Mouse (Mus musculus): ENCODE data around the gene Casq2.

Casq2 gene

DNA sequence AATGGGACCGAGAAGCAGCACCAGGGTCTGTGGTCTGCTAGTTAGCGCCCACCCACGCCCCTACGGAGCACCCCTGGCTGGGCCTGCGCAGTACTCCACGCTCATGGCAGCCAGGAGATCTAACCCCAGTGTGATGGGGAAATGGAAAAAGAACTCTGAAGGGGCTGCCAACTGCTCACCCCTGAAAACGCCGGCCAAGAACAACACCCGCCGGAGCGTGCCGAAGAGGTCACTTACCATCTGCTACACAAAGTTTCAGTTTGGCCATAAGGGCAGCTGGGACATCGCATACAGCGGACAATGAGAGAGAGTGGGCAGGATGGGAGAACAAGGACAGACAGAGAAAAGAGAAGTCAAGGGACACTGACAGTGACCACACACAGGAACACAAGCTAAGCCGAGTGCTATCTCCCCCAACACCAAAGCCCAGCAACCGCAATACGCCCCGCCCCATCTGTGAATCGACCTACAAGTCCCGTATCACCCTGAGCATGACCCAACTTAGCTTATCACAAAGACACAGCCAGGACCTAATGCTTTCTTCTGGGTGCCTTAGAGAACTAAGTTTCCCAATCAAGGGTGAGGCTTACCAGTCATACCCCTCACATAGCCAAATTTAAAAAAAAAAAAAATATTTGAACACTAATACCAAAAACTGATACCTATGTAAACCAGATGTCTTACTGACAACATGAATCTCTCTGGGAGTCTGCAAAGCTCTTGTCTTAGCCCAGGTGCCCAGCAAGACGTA is 79.5 kb downstream of the Casq2 start:
- no peak for DNase-seq (ENCODE audit: low spot score in 2 of 2)

DNA sequence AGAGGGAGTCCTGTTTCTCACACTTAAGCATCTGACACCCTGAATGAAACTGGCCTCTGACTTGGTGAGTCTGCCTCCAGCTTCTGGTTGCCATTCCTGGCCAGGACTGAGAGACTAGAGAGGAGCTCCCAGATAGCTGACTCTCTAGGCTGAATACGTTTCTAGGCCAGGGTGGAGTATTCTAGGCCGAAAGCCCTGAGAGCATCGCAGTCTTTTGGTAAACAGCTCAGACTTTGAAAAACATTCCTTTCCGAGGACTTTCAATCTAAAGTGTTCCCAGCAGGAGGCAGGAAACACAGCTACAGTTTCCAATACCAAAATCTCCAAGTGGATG is 80.0 kb downstream of the Casq2 start:
- DNase-seq (ENCODE audit: low spot score in 2 of 2), result no peak

DNA sequence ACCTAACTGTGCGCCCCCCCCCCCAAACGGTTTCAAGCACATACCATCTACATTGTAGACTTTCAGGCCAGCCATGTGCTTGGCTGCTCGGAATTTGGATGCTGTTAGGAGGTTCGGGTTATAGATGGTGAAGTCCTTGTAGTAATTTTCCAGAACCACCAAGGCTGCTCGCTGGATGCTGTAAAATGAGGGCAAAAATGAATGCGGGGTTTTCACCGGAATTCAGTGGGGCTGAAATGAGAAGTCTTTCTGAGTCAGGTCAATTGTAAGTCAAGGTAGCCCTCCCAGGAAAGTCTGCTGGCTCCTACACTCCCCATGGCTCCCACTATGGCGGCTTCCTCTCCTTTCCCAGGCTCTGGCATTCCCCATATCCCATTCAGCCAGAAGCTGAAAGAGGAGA is 80.6 kb downstream of the Casq2 start:
- no peak for DNase-seq (ENCODE audit: low spot score in 2 of 2)

DNA sequence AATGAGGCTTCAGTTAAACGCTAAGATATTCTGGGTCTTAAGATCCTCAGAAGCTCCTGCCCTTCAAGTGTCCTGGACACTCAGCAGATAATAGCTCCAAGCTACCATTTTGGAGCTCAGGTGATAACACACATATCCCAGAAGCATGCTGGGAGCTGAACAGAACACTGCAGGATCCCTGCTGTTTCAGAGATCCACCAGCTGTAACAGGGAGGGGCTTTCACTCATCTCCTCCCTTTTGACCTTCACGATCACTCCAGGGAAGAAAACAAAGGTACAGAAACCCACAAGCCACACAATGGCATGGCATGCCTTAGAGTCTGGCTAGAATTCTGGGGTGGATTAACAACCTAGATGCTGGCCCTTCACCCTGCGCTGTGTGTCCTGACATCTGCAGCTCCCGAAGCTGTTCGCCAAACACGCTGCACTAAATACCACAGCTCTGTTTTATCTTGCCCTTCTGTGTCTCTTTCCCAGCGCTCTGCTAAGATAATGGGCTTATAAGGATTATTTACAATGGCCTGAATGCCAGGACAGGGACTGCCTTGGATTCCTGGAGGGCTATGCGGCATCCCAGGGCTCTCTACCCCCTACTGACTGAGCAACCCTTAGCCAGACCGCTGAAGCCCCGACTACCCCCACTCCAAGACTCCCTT is 81.5 kb downstream of the Casq2 start:
- no peak for DNase-seq (ENCODE audit: low spot score in 2 of 2)

DNA sequence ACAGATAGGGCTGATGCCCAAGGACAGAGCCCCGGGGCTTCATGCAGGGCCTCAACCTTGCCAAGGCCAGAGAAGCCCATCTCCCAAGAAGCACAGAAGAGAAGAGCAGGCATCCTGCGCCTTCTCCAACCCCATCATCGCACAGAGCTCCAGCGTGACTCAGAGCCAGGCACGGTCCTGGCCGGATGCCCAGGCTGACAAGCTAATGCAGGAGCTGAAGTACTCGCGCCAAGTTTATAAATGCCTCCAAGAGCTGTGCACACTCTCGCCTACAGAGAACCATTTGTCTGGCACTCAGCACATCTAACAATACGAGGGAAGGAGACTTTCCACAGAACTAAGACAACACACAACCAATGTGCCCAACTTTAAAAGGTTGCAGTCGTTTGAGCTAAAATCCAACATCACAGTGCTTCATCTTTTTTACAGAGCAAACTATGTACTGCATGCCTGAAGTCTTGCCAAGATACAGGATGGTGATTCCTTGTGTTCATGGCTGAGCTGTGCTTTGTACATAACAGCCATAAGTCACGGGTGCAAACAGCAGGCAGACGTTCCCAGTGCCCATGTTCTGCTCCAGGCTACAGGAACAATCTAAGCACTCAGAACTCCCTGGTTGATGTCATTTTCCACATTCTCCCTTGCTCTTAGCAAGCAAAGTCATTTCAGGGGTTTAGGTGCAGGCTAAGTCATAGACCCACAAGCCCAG is 83.1 kb downstream of the Casq2 start:
- DNase-seq (ENCODE audit: low spot score in 2 of 2), result no peak

DNA sequence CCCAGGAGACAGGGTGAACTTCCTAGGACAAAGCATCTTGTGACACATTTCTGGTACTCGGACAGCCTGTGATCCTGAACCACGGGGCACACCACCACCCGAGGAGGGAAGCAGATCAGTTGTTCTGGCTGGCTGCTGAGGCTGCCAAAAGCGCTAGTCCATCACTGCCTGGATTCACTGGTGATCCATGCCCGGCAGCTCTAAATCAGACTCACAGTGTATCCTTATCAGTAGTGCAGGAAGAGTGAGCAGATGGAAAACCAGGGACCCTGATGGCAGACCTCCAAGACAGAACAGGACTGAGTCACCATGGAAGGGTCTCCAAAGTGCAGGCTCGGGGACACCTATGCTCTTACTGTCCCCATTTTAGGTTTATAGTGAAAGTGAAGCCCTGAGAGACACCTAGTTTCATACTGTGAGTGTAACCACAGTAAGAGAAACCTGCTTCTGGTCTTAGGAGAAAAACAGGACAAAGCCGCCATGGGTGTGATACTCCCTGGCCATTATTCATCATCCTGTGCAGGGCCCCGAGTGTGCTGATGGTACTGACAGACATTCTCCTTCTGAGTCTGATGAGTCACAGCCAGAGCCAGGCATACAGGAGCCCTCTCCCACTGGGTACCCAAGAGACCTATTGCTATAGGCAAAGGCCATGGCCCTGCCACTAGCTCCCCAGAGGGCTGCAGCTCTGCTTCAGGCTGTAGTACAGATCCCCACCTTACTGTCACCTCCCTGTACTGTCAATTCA is 88.1 kb downstream of the Casq2 start:
- DNase-seq (ENCODE audit: low spot score in 2 of 2), result no peak

DNA sequence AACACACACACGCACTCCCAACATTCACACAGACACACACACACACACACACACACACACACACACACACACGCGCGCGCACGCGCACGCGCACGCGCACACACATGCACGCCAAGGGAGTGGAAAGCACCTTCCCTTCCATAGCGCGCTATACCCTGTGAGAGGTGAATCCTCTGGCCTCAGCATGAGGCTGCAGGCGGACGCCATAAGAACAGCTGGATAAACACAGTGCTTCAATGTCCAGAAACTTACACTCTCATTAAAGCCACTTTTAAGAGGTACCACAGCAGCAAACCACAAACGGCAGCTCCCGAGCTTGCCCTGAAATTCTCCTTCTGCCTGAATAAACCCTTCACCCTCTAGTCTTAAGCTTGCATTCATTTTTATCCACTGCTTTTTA is 89.5 kb downstream of the Casq2 start:
- no peak for DNase-seq (ENCODE audit: low spot score in 2 of 2)

DNA sequence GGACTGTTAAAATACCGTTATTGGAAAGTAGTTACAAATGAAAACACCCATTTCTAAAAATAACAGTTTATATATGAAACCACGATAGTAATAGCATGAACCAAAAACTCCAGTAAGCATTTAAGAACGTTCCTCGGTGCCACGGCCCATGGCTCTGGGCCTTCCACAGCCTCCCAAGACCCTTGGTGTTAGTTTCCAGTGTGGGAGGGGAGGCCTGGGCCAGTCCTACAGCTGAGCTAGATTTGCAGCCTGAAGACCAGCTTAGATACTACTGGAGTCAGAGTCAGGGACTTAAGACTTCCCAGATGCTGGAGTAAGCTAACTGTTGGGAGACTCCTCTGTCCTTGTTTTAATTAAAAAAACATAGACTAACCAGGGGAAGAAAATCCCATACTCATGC is 89.9 kb downstream of the Casq2 start:
- DNase-seq (ENCODE audit: low spot score in 2 of 2), result no peak

DNA sequence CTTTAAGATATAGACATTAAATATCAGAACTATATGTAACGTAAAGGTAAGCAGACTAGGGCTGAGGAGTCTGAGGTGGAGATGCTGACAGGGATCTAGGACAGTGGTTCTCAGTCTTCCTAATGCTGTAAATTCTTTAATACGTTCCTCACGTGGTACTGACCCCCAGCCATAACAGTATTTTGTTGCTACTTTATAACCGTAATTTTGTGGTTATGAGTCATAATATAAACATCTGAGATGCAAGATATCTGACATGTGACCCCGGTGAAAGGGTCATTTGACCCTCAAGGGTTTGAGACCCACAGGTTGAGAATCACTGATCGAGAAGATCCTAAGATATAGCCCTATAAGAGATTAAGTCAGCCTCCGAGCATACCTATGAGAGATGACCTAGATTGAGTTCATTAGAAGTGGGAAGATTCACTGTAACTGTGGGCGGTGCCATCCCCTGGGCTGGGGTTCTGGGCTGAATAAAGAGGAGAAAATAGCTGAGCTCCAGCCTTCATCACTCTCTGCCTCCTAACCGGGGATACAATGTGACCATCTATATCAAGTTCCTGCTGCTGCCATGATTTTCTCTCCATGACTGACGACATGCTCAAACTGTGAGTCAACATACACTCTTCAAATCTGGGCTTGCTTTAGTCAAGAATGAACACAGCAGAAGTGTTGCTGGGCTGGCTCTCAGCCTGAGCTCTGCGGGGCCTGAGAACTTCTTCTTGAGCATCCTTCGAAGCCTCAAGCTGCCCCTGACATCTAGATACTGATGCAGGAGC is 91.8 kb downstream of the Casq2 start:
- no peak for DNase-seq (ENCODE audit: low spot score in 2 of 2)

DNA sequence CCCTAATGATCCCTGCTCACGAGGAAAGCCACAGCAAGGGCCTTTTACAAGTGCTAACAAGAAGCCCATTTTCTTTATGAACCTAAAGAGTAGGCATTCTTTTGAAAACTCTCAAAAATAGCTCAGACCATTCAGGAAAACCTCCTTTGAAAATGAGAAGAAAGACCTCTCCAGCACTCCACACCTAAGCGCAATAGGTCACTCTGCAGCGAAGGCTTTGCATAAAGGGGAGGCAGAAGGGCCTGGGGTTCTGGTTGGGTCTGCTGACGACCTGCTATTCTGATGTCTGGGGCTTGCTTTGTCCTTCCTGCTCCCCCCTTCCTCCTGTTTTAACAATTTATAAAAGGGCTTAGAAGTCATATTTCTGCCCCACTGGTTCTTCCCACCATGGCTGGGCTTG is 93.7 kb downstream of the Casq2 start:
- no peak for DNase-seq (ENCODE audit: low spot score in 2 of 2)

DNA sequence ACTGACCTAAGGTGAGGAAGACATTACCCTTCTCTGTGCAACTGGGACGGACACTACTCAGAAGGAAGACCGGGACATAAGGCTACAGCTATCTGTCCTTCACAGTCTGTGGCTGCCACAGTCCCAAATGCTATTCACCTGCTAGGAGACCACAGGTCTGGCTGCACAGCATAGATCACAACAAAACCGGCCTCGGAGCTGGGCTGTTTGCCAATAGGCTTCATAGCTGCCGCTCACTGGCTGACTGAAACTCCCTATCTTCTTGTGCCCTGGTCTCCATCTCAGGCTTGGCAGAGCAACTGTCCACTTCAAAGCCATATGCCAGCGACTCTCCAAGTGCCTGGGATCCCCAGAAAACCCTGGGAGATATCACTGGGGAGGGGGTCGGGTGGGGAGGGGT is 94.5 kb downstream of the Casq2 start:
- no peak for DNase-seq (ENCODE audit: low spot score in 2 of 2)

DNA sequence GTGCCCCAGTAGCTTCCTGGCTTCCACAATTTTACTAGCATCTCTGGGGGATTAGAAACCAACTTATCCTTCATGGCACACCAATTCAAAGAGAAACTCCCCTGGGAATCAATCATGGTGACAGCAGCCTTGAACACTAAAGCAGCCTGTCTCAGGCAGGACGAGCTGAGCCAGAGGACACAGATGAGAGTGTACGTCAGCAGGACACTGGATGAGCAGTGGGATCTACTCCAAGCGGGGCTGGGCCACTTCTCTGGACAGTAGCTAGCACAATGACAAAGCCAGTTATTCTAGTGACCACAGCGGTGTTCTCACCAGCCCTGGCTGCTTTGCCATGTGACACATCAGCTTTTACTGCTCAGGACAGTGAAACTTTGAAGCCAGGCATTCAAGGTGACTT is 95.0 kb downstream of the Casq2 start:
- no peak for DNase-seq (ENCODE audit: low spot score in 2 of 2)

DNA sequence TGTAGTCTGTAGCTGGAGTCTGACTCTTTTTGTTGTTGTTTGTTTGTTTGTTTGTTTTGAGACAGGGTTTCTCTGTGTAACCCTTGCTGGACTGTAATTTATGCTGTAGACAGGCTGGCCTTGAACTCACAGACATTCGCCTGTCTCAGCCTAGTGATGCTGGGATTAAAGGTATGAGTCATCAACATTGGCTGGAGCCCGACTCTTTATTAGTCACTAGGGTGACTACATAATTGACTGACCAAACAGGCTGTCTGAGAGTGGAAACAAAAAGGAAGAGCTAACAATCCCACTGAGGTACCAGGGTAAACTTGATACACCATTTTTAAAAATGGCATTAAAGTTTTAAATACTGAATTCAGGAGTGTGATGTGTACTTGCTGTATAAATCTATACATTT is 96.4 kb downstream of the Casq2 start:
- no peak for DNase-seq (ENCODE audit: low spot score in 2 of 2)

DNA sequence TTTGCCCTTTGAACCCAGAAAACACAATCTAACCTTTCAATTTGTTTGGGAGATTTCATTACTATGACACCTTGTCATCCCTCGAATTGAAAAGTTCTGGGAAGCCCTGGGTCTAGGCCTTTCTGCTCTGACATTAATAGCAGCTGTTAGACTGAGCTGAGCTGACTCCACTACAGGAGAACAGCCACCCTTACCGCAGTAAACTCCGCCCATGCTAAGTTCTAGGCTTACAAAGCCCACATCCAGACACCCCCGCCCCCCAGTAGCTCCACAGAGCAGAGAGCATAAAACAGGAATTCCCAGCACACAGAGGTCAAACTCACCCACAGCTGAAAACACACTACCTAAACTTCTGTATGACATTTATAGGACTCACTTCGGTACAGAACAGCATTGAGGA is 98.5 kb downstream of the Casq2 start:
- DNase-seq (ENCODE audit: low spot score in 2 of 2), result no peak

DNA sequence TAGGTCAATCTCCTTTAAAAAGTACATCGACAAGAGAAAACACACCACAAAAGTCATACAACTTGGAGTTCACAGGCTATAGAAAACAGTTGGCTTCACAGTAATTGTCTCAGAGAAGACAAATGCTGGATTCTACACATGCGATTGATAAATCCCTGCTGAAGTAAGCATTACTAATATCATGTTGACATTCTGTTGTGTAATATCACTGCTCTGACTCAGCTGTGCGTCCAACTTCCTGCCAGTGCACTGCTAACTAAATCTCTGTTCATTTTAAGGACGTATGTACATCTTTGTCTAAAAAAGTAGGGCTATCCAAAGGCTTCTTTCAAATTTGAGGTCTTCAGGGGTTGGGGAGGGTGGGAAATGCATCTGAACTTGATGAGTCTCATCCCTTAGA is 101.2 kb downstream of the Casq2 start:
- no peak for DNase-seq (ENCODE audit: low spot score in 2 of 2)

DNA sequence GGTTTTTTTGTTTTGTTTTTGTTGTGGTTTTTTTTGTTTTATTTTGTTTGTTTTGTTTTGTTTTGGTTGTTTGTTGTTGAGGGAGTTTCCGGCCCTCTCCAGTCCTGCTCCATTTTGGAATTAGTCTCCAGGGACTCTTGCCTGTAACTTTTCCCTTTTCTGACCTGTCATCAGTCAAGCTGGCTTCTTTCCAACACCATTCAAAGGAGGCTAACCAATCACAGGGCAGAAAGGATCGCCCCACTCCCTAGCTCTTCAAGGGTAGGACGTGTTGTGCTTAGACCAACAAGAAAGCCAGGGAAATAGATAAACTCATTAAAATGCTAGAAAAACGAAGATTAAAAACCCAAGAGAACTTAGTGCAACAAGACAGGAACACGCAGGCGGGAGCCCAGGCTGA is 102.8 kb downstream of the Casq2 start:
- DNase-seq (ENCODE audit: low spot score in 2 of 2), result no peak

DNA sequence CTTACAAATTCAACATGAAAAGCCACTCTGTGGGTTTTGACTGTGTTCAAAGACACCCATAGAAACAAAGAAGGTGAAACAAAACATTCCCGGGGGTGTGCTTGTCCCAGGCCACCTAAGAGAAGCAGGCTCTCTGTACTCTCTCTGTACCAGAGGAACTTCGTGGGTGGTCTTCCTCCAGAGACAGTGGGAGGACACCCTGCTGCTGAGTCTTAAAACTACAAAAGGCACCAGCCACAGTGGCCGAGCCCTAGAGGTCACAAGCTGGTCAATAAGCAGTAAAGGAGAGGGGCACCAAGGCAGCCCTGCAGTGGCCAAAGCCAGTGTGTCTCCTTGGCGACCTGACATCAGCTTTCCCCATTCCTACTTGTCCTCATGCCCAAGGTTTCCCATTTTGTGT is 103.8 kb downstream of the Casq2 start:
- DNase-seq (ENCODE audit: low spot score in 2 of 2), result no peak

DNA sequence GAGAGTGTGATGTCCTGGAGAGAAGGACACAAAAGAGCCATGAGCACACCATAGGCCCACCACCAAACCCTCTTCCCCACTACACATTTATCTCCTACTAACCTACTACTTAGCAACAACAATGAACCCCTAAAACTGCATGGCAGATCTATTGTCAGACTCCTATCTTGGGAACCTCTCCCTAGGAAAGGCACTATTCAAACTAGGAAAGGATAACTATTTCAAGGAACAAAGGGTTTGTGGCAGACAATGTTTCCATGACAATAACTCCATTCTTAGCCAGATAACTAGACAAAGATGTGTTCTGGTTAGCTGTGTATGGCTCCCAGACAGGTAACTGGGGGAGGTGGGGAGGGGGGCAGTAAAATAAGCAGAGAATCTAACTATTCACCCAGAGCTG is 104.4 kb downstream of the Casq2 start:
- no peak for DNase-seq (ENCODE audit: low spot score in 2 of 2)

DNA sequence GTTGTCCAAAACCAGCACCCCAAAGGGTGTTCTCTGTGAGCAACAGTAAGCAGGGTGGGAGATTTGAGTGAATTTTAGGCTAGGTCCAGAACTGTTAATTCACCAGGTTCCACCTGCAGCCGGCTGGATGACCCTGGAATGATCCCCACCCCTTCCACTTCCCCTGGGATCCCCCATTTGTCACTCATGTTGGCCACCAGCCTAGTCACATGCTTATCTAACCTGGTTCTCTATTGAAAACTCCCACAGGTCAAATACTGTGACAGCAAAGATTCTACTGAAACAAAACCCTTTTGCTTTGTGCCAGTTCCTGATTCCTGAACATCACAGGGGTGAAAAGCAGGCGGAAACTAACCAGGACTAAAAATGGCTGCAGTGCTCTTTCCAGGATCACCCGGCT is 105.4 kb downstream of the Casq2 start:
- no peak for DNase-seq (ENCODE audit: low spot score in 2 of 2)

DNA sequence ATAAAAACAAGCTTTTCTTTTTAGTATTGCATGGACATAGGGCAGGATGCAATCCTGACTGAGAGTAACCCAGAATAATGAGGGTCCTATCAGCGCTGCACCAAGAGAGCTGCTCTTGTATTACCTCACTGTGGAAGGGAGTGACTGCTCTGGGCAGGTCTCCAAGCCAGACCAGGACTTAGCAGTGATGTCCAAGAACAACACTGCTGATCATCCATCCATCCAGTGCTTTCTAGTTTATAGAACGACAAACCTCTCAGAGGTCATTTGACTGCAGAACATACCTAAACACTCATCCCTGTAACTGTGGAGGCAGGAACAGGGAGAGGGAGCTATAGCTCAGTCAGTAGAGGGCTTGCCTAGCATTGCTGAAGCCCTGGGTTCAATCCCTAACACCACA is 106.4 kb downstream of the Casq2 start:
- no peak for DNase-seq (ENCODE audit: low spot score in 2 of 2)

DNA sequence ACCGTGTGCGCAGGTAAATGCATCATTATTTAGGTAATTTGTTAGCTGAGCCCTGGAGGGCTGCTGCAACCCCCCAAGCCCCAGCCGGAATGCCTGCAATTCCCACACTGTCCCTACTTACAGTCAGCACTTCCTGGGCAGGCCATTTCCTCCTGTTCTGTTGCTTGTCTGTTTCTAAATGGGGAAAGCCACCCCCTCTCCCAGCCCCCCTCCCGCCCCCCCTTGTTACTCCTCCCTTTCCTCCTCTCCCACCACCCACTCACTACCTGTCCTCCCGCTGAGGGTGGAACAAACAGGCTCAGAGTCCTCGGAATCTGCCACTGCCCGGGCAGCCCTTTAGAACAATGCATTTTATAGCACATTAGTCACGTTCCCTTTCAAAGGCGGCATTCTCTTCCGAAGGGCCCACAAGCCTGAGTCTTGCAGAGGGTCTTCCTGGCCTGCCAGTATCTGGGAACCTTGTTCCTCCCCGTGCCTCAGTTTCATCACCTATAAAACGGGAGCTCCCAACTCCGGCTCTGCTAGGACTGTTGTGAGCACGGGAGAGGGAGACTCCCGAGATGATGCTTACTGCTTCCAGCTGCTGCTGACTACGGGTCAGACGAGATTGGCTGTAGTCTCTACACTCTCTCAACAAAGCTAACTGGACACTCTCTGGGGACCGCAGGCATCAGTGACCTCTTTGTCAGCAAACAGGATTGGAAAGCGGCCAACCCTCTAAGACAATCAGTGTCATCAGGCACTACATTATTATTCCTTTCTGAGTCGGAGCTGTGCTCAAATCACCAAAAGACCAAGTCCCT is 107.5 kb downstream of the Casq2 start:
- DNase-seq (ENCODE audit: low spot score in 2 of 2), result no peak

All from natural killer cell, adult 2 months (primary cell).